In the genomic region with DNA sequence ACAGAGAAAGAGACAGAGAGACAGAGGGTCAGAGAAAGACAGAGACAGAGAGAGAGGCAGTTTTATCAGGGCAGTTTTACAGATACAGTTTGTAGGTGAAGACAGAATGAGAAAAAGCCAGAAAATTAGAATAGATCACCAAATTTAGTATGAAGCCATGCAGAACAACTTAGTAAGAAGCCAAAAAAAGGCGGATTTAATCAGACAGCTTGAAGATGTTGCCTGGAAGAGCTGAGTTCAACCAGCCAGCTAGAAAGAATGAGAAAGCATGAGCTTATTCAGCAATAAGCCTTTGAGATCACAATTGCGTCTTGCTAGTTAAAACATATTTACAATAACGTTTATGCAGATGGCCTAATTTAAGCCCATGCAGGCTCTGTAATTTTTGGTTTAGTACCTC, we compare ENCODE assay signal across 30 mouse cellular contexts.
"Had no signal": no experiment of that assay in that cellular context is flagged by ENCODE, and none has a peak within 500 bp of the region (broad histone marks: within the 10 kb centered on the region; RNA-seq: fewer than 3 reads in every experiment).

No protein-coding gene starts in this region.

- DNase-seq: left cerebral cortex, postnatal 4 days; liver; liver, embryonic 13.5 days; liver, postnatal 0 days; lung, adult 18-20 months; lung, adult 2 months; lung, embryonic 14.5 days; lung, postnatal 10 days; lung, postnatal 14 days; lung, postnatal 36 days; lung, postnatal 4 days; midbrain, embryonic 14.5 days had no signal

- H3K4me2 ChIP-seq: limb, embryonic 12.5 days; limb, embryonic 13.5 days; limb, embryonic 15.5 days; liver, embryonic 11.5 days; liver, embryonic 12.5 days; liver, embryonic 13.5 days; liver, embryonic 15.5 days; lung, embryonic 14.5 days; lung, embryonic 15.5 days; midbrain, embryonic 12.5 days; midbrain, embryonic 13.5 days; midbrain, embryonic 15.5 days had no signal

- H3K27ac ChIP-seq: limb, embryonic 10.5 days; limb, embryonic 12.5 days; limb, embryonic 13.5 days; limb, embryonic 15.5 days; liver, embryonic 12.5 days; liver, embryonic 13.5 days; liver, embryonic 14.5 days; liver, embryonic 15.5 days; lung, embryonic 15.5 days; macrophage; midbrain, embryonic 10.5 days; midbrain, embryonic 12.5 days; midbrain, embryonic 13.5 days; midbrain, embryonic 15.5 days had no signal

- H3K9me3 ChIP-seq: limb, embryonic 10.5 days; limb, embryonic 12.5 days; limb, embryonic 13.5 days; limb, embryonic 15.5 days; liver, embryonic 12.5 days; liver, embryonic 13.5 days; liver, embryonic 15.5 days; lung, embryonic 15.5 days; megakaryocyte, embryonic 14.5 days; midbrain, embryonic 10.5 days; midbrain, embryonic 12.5 days; midbrain, embryonic 13.5 days; midbrain, embryonic 15.5 days had no signal

- H3K4me3 ChIP-seq: limb, embryonic 10.5 days; limb, embryonic 12.5 days; limb, embryonic 13.5 days; limb, embryonic 15.5 days; liver, embryonic 12.5 days; liver, embryonic 13.5 days; liver, embryonic 15.5 days; lung, embryonic 15.5 days; megakaryocyte, embryonic 14.5 days; midbrain, embryonic 10.5 days; midbrain, embryonic 12.5 days; midbrain, embryonic 13.5 days; midbrain, embryonic 15.5 days; myocyte had no signal

- H3K36me3 ChIP-seq: limb, embryonic 10.5 days; limb, embryonic 12.5 days; limb, embryonic 13.5 days; limb, embryonic 15.5 days; liver, embryonic 12.5 days; liver, embryonic 13.5 days; liver, embryonic 15.5 days; lung, embryonic 15.5 days; midbrain, embryonic 10.5 days; midbrain, embryonic 12.5 days; midbrain, embryonic 13.5 days; midbrain, embryonic 15.5 days had no signal

- H3K4me1 ChIP-seq: limb, embryonic 10.5 days; limb, embryonic 12.5 days; limb, embryonic 13.5 days; limb, embryonic 15.5 days; liver, embryonic 12.5 days; liver, embryonic 13.5 days; liver, embryonic 15.5 days; lung, embryonic 15.5 days; megakaryocyte, embryonic 14.5 days; midbrain, embryonic 10.5 days; midbrain, embryonic 12.5 days; midbrain, embryonic 13.5 days; midbrain, embryonic 15.5 days had no signal

- H3K27me3 ChIP-seq: limb, embryonic 12.5 days; limb, embryonic 13.5 days; limb, embryonic 15.5 days; liver, embryonic 12.5 days; liver, embryonic 13.5 days; liver, embryonic 15.5 days; lung, embryonic 15.5 days; megakaryocyte, embryonic 14.5 days; midbrain, embryonic 12.5 days; midbrain, embryonic 13.5 days; midbrain, embryonic 15.5 days had no signal

- ATAC-seq: liver, embryonic 12.5 days; liver, postnatal 0 days; lung, postnatal 0 days; midbrain, embryonic 13.5 days; midbrain, embryonic 15.5 days; midbrain, embryonic 16.5 days had no signal

- H3K9ac ChIP-seq: limb, embryonic 12.5 days; limb, embryonic 13.5 days; limb, embryonic 15.5 days; liver, embryonic 12.5 days; liver, embryonic 13.5 days; liver, embryonic 14.5 days; liver, embryonic 15.5 days; liver, postnatal 0 days; lung, embryonic 14.5 days; lung, embryonic 15.5 days; midbrain, embryonic 12.5 days; midbrain, embryonic 13.5 days; midbrain, embryonic 15.5 days had no signal
